Mouse (Mus musculus): ENCODE measurements around the gene Vegfb. TPM values are rescaled to one million over a fixed set of nuclear protein-coding genes. Genes with fewer than 3 reads are reported as not detected.

Vegfb gene
- polyA plus RNA-seq, 2 experiments = 44.9 to 46.7 TPM

GRCm38 (mm10) chr19:6978639-6978974, 8.8 kb downstream of the Vegfb start:
- no peak for DNase-seq (ENCODE audit: low spot score)
- peaks cover 21% of the 10 kb centered on the region for H3K4me1 ChIP-seq (ENCODE audit: control insufficient read depth, insufficient read depth, low read length)
- H3K4me3 ChIP-seq (replicated peaks; ENCODE audit: low read length) = peak overlapping the region; percentile 69
- 41% methylated on average over 3 of the region's 3 CpGs for WGBS
- peaks cover 29% of the 10 kb centered on the region for H3K36me3 ChIP-seq (ENCODE audit: control insufficient read depth, insufficient read depth, low read length)
- H3K27me3 ChIP-seq (ENCODE audit: control insufficient read depth, insufficient read depth, low read length) = no peaks in the 10 kb centered on the region
- ATAC-seq (ENCODE audit: low FRiP score, low read depth) = no peak
- no peak overlapping the region for H3K27ac ChIP-seq (replicated peaks; ENCODE audit: low read depth, low read length)
- H3K9ac ChIP-seq (ENCODE audit: low read depth, low read length, severe bottlenecking) = no peak overlapping the region
- peak overlapping the region; percentile 68 for H3K4me2 ChIP-seq (replicated peaks; ENCODE audit: low read depth, low read length, severe bottlenecking)
- no peak for TF ChIP-seq POLR2A (IDR thresholded peaks at IDR 0.05; ENCODE audit: borderline replicate concordance, extremely low read depth, insufficient read depth, insufficient read length)
- no peaks in the 10 kb centered on the region for H3K9me3 ChIP-seq (ENCODE audit: control insufficient read depth, low read length)

GRCm38 (mm10) chr19:6977759-6978638, 9.5 kb downstream of the Vegfb start:
- H3K9me3 ChIP-seq (ENCODE audit: control insufficient read depth, low read length) = no peaks in the 10 kb centered on the region
- no peaks in the 10 kb centered on the region for H3K27me3 ChIP-seq (ENCODE audit: control insufficient read depth, insufficient read depth, low read length)
- H3K4me2 ChIP-seq (replicated peaks; ENCODE audit: low read depth, low read length, severe bottlenecking) = peak overlapping the region; percentile 68; the same call in 1 of the 2 replicates
- peak overlapping the region; percentile 69 for H3K4me3 ChIP-seq (replicated peaks; ENCODE audit: low read length)
- no peak for ATAC-seq (ENCODE audit: low FRiP score, low read depth)
- 83% methylated on average over 13 of the region's 13 CpGs for WGBS
- peaks cover 24% of the 10 kb centered on the region for H3K36me3 ChIP-seq (ENCODE audit: control insufficient read depth, insufficient read depth, low read length)
- no peak for TF ChIP-seq POLR2A (IDR thresholded peaks at IDR 0.05; ENCODE audit: borderline replicate concordance, extremely low read depth, insufficient read depth, insufficient read length)
- H3K4me1 ChIP-seq (ENCODE audit: control insufficient read depth, insufficient read depth, low read length) = peaks cover 21% of the 10 kb centered on the region
- DNase-seq (ENCODE audit: low spot score) = no peak
- H3K27ac ChIP-seq (replicated peaks; ENCODE audit: low read depth, low read length) = no peak overlapping the region
- H3K9ac ChIP-seq (ENCODE audit: low read depth, low read length, severe bottlenecking) = no peak overlapping the region

GRCm38 (mm10) chr19:6975537-6976521, 11.6 kb downstream of the Vegfb start, which contains the start of gene Plcb3:
Gene Plcb3, minus strand, starts transcription at chr19:6976470.
- peak within 1 kb of the TSS; percentile 67 for H3K4me3 ChIP-seq (replicated peaks; ENCODE audit: low read length)
- peaks cover 14% of the 10 kb centered on the region; the same call in 1 of the 2 replicates for H3K36me3 ChIP-seq (ENCODE audit: control insufficient read depth, insufficient read depth, low read length)
- H3K4me2 ChIP-seq (replicated peaks; ENCODE audit: low read depth, low read length, severe bottlenecking) = peak within 1 kb of the TSS; percentile 86
- peaks cover 15% of the 10 kb centered on the region for H3K4me1 ChIP-seq (ENCODE audit: control insufficient read depth, insufficient read depth, low read length)
- no peak for TF ChIP-seq POLR2A (IDR thresholded peaks at IDR 0.05; ENCODE audit: borderline replicate concordance, extremely low read depth, insufficient read depth, insufficient read length)
- no peak for ATAC-seq (ENCODE audit: low FRiP score, low read depth)
- DNase-seq (ENCODE audit: low spot score) = peak; percentile 78
- no peaks in the 10 kb centered on the region for H3K9me3 ChIP-seq (ENCODE audit: control insufficient read depth, low read length)
- peak within 1 kb of the TSS; percentile 69 for H3K9ac ChIP-seq (ENCODE audit: low read depth, low read length, severe bottlenecking)
- H3K27ac ChIP-seq (replicated peaks; ENCODE audit: low read depth, low read length) = peak within 1 kb of the TSS; percentile 87
- 1% methylated on average over 16 of the region's 16 CpGs for WGBS
- no peaks in the 10 kb centered on the region for H3K27me3 ChIP-seq (ENCODE audit: control insufficient read depth, insufficient read depth, low read length)

- Histone ChIP-seq H3K9me3 (ENCODE audit: control insufficient read depth, low read length) (no peaks in the 10 kb centered on the region), H3K27ac (replicated peaks; ENCODE audit: low read depth, low read length) (peak within 1 kb of the TSS; percentile 87), H3K36me3 (ENCODE audit: control insufficient read depth, insufficient read depth, low read length) (peaks cover 14% of the 10 kb centered on the region; the same call in 1 of the 2 replicates), H3K4me3 (replicated peaks; ENCODE audit: low read length) (peak within 1 kb of the TSS; percentile 67), H3K4me2 (replicated peaks; ENCODE audit: low read depth, low read length, severe bottlenecking) (peak within 1 kb of the TSS; percentile 86), H3K27me3 (ENCODE audit: control insufficient read depth, insufficient read depth, low read length) (no peaks in the 10 kb centered on the region), H3K4me1 (ENCODE audit: control insufficient read depth, insufficient read depth, low read length) (peaks cover 23% of the 10 kb centered on the region), H3K9ac (ENCODE audit: low read depth, low read length, severe bottlenecking) (peak within 1 kb of the TSS; percentile 69)
- 0 out of 2 replicates have a peak, but pooled peaks have one; percentile 12 for TF ChIP-seq POLR2A (IDR thresholded peaks at IDR 0.05; ENCODE audit: borderline replicate concordance, extremely low read depth, insufficient read depth, insufficient read length)
- DNase-seq (ENCODE audit: low spot score) = peak; percentile 91
- WGBS = under 1% methylated on average over 42 of the region's 84 CpGs
- peak; percentile 75 for ATAC-seq (ENCODE audit: low FRiP score, low read depth)
Observed at GRCm38 (mm10) chr19:6974211-6975205, 12.9 kb downstream of the Vegfb start, which contains the start of gene Ppp1r14b. Gene Ppp1r14b, plus strand, starts transcription at chr19:6974968.
